ENCODE assay signal across 8 mouse cellular contexts in the genomic region with DNA sequence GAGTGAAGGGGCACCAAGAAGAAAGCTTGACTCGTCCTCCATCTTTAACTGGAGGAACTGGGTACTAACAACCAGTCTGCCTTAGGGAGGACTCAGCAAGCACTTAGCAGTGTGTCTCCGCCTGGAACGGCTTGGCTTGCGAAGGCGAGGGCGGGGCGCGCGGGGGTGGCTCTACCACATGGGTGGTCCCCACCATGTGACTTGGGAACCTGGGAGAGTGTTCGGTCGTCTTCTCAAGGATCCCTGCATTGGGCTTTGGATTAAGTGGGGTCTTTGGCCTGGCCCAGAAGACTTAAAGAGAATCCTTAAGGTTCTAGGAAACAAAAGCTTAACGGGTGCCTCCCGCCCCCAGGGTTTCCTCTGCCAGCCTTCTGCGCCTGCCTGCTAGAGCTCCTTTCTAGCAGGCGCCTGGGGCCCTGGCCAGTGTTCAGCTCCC. TPM values are rescaled to one million over a fixed set of nuclear protein-coding genes. Genes with fewer than 3 reads are reported as not detected.
DNase-seq lines count a peak whose midpoint lies in the region.

No protein-coding gene starts in this region.

- DNase-seq in adrenal gland, postnatal 10 days, result peak; percentile 68
- DNase-seq in cerebellum, postnatal 25 days, result peak; percentile 84 to 85
- DNase-seq in frontal cortex, postnatal 14 days (ENCODE audit: low spot score in 2 of 2), result peak; percentile 48 to 60
- peak; percentile 76 for DNase-seq in hindbrain, embryonic 10.5 days (ENCODE audit: low spot score)
- peak; percentile 79 for DNase-seq in left cerebral cortex, postnatal 36 days (ENCODE audit: low spot score in 2 of 2)
- DNase-seq in midbrain, embryonic 10.5 days (ENCODE audit: low spot score), result peak; percentile 77
- DNase-seq in right cerebral cortex, postnatal 4 days, result peak; percentile 72
- DNase-seq in spleen, postnatal 36 days (ENCODE audit: low spot score in 2 of 2), result no peak

- H3K4me1 ChIP-seq in hindbrain, embryonic 10.5 days (replicated peaks), result peaks cover 28% of the 10 kb centered on the region
- peaks cover 37% of the 10 kb centered on the region for H3K4me1 ChIP-seq in midbrain, embryonic 10.5 days

- intact Hi-C loops in left cerebral cortex, postnatal 36 days (cut with DNase I), result loop anchor here (5.0 kb wide), 1 partner anchor 98 kb away; no protein-coding TSS in a partner anchor

- H3K36me3 ChIP-seq in hindbrain, embryonic 10.5 days, result no peaks in the 10 kb centered on the region
- H3K36me3 ChIP-seq in midbrain, embryonic 10.5 days, result peaks cover 3% of the 10 kb centered on the region; the same call in 1 of the 2 replicates

- no peaks in the 10 kb centered on the region for H3K9me3 ChIP-seq in hindbrain, embryonic 10.5 days
- H3K9me3 ChIP-seq in midbrain, embryonic 10.5 days (replicated peaks), result no peaks in the 10 kb centered on the region

- H3K27ac ChIP-seq in hindbrain, embryonic 10.5 days, result peak overlapping the region; percentile 80
- H3K27ac ChIP-seq in midbrain, embryonic 10.5 days (replicated peaks), result peak overlapping the region; percentile 82

- peaks cover 32% of the 10 kb centered on the region for H3K27me3 ChIP-seq in hindbrain, embryonic 10.5 days (ENCODE audit: insufficient read depth, poor library complexity, severe bottlenecking)
- peaks cover 33% of the 10 kb centered on the region for H3K27me3 ChIP-seq in midbrain, embryonic 10.5 days (ENCODE audit: low read depth, poor library complexity, severe bottlenecking)

- 4% methylated on average over 15 of the region's 15 CpGs for whole genome bisulfite sequencing in hindbrain, embryonic 10.5 days
- 1% methylated on average over 15 of the region's 15 CpGs for WGBS in midbrain, embryonic 10.5 days

- peak overlapping the region; percentile 46 for H3K4me3 ChIP-seq in hindbrain, embryonic 10.5 days
- H3K4me3 ChIP-seq in midbrain, embryonic 10.5 days, result peak overlapping the region; percentile 47

RNA-seq across cellular contexts. Expression of a gene that starts 16.4 kb away (rescaled TPM):
- 10 to 100 TPM; 47.3 to 51.7 TPM for total RNA-seq in adrenal gland, postnatal 10 days (2021)
- 50.3 and 50.4 TPM in 2 replicates for polyA plus RNA-seq in hindbrain, embryonic 10.5 days (2016; fragmentation: Nextera tagmentation; extraction: Ambion mirVana)
- total RNA-seq in left cerebral cortex, postnatal 36 days (2021), result 1 to 10 TPM; 8.1 to 9.0 TPM
- polyA plus RNA-seq in midbrain, embryonic 10.5 days (2016; fragmentation: Nextera tagmentation; extraction: Ambion mirVana), result 49.6 and 51.7 TPM in 2 replicates

RNA-seq across cellular contexts. Expression of a gene that starts 24.9 kb away (rescaled TPM):
- 1 to 10 TPM; 7.3 to 8.0 TPM for total RNA-seq in adrenal gland, postnatal 10 days (2021)
- 9.7 and 9.9 TPM in 2 replicates for polyA plus RNA-seq in hindbrain, embryonic 10.5 days (2016; fragmentation: Nextera tagmentation; extraction: Ambion mirVana)
- total RNA-seq in left cerebral cortex, postnatal 36 days (2021), result 10 to 100 TPM; 28.0 TPM
- polyA plus RNA-seq in midbrain, embryonic 10.5 days (2016; fragmentation: Nextera tagmentation; extraction: Ambion mirVana), result 10.9 and 12.2 TPM in 2 replicates

RNA-seq across cellular contexts. Expression of a gene that starts 48.9 kb away (rescaled TPM):
- 10 to 100 TPM; 72.1 to 79.0 TPM for total RNA-seq in adrenal gland, postnatal 10 days (2021)
- polyA plus RNA-seq in hindbrain, embryonic 10.5 days (2016; fragmentation: Nextera tagmentation; extraction: Ambion mirVana), result 11.5 and 13.0 TPM in 2 replicates
- total RNA-seq in left cerebral cortex, postnatal 36 days (2021), result 100 to 1,000 TPM; 122 to 136 TPM
- 12.5 and 13.7 TPM in 2 replicates for polyA plus RNA-seq in midbrain, embryonic 10.5 days (2016; fragmentation: Nextera tagmentation; extraction: Ambion mirVana)

Comparison
In these comparisons a context has a peak if more than half of its experiments do, and no peak if none do; other contexts are left out.
1. DNase-seq: peak in adrenal gland, postnatal 10 days (single experiment), cerebellum, postnatal 25 days (2 of 2), frontal cortex, postnatal 14 days (2 of 2), hindbrain, embryonic 10.5 days (single experiment), left cerebral cortex, postnatal 36 days (2 of 2), midbrain, embryonic 10.5 days (single experiment) and right cerebral cortex, postnatal 4 days (single experiment); none in spleen, postnatal 36 days (0 of 2).
2. RNA of a gene that starts 16.4 kb away (total RNA-seq): 47.3 to 51.7 TPM in adrenal gland, postnatal 10 days; 8.1 to 9.0 TPM in left cerebral cortex, postnatal 36 days; every median in the first group is over 4 times any median in the second.